Mouse (Mus musculus) C2C12 (cell line): ENCODE data around the gene Cyp1a1. TPM values are rescaled to one million over a fixed set of nuclear protein-coding genes. Genes with fewer than 3 reads are reported as not detected.

Experiments
- H3K27me3 ChIP-seq: one replicate; pipeline ENCODE4 v1.6.1; 2011; ENCODE audit not compliant: control insufficient read depth, insufficient read depth, insufficient read length
- H3K36me3 ChIP-seq: one replicate; pipeline ENCODE4 v1.6.1; 2011; ENCODE audit not compliant: control insufficient read depth, insufficient read depth
- H3K4me3 ChIP-seq: one replicate; pipeline ENCODE4 v1.5.1; 2011; ENCODE audit warnings: mild to moderate bottlenecking, control low read depth; ENCODE audit not compliant: poor library complexity, insufficient read depth, severe bottlenecking
- H3K79me2 ChIP-seq: one replicate; pipeline ENCODE4 v1.6.1; 2011; ENCODE audit not compliant: control insufficient read depth, insufficient read depth
- H3K79me3 ChIP-seq: one replicate; pipeline ENCODE4 v1.6.1; 2011; ENCODE audit warnings: low read depth, control low read depth
- H3ac ChIP-seq: one replicate; pipeline ENCODE3; 2011; ENCODE audit warnings: low read depth; ENCODE audit not compliant: control insufficient read depth, insufficient read length
- CEBPB ChIP-seq: IDR thresholded peaks from one replicate; pipeline ENCODE4 v1.6.1; 2011; ENCODE audit warnings: low read depth, mild to moderate bottlenecking, control low read depth, moderate library complexity
- CTCF ChIP-seq: IDR thresholded peaks from one replicate; pipeline ENCODE4 v1.5.1; 2011; ENCODE audit not compliant: control insufficient read depth, insufficient read depth, insufficient read length
- FOSL1 ChIP-seq: IDR thresholded peaks from one replicate; pipeline ENCODE4 v1.8.0; 2011; ENCODE audit warnings: mild to moderate bottlenecking, low read length; ENCODE audit not compliant: poor library complexity, insufficient read depth, severe bottlenecking
- MAX ChIP-seq: IDR thresholded peaks from one replicate; pipeline ENCODE4 v1.6.1; 2011; ENCODE audit warnings: mild to moderate bottlenecking, control low read depth
- MYOD1 ChIP-seq: IDR thresholded peaks from one replicate; pipeline ENCODE4 v1.6.1; 2011; ENCODE audit warnings: low read depth; ENCODE audit not compliant: control insufficient read depth, insufficient read length
- MYOG ChIP-seq: IDR thresholded peaks from one replicate; pipeline ENCODE4 v1.6.1; 2011; ENCODE audit not compliant: control insufficient read depth, insufficient read length; ENCODE audit errors: extremely low read depth
- USF1 ChIP-seq: IDR thresholded peaks from one replicate; pipeline ENCODE4 v1.6.1; 2011; ENCODE audit warnings: low read depth, mild to moderate bottlenecking, control low read depth, moderate library complexity
- polyA plus RNA-seq: library from polyadenylated mRNA; unstranded; fragments of >200 nt; fragmentation: generic; extraction: Trizol; gene quantifications from one replicate; pipeline ENCODE4 v1.2.1, GENCODE M21; 2012; ENCODE audit warnings: missing spikeins

Gene Cyp1a1
- polyA plus RNA-seq, 1 experiment = 0.14 TPM

GRCm38 (mm10) chr9:57686011-57686410, 1.7 kb upstream of the Cyp1a1 start:
- H3K4me3 ChIP-seq = no peak overlapping the region
- peaks cover 4% of the 10 kb centered on the region for H3K27me3 ChIP-seq
- no peaks in the 10 kb centered on the region for H3K79me3 ChIP-seq
- no peak overlapping the region for H3ac ChIP-seq
- TF ChIP-seq USF1 (no peak), MYOG (no peak), MYOD1 (no peak), MAX (no peak), CTCF (no peak), CEBPB (no peak), FOSL1 (no peak)
- H3K79me2 ChIP-seq = no peaks in the 10 kb centered on the region
- H3K36me3 ChIP-seq = no peaks in the 10 kb centered on the region

DNA sequence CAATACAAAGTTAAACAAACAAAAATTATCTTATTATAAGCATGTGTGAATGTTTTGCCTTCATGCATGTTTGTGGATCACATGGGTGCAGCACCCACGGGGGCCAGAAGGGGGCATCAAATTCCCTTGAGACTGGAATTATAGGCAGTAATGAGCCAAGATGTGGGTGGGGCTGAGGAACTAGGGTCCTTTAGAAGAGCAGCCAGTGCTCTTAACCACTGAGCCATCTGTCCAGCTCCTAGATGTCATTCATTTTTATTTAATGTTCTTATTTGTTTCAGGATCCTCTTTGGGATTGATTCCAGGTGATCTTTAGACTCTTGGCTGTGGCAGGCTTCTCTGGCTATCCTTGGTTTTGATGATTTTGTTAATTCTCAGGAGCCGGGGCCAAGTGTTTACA, 430 bp downstream of the Cyp1a1 start:
- H3K79me3 ChIP-seq = no peaks in the 10 kb centered on the region
- TF ChIP-seq MAX (no peak), FOSL1 (no peak), MYOG (no peak), MYOD1 (no peak), CTCF (no peak), CEBPB (no peak), USF1 (no peak)
- H3K4me3 ChIP-seq = no peak overlapping the region
- no peaks in the 10 kb centered on the region for H3K79me2 ChIP-seq
- H3K27me3 ChIP-seq = no peaks in the 10 kb centered on the region
- H3ac ChIP-seq = no peak overlapping the region
- no peaks in the 10 kb centered on the region for H3K36me3 ChIP-seq

DNA sequence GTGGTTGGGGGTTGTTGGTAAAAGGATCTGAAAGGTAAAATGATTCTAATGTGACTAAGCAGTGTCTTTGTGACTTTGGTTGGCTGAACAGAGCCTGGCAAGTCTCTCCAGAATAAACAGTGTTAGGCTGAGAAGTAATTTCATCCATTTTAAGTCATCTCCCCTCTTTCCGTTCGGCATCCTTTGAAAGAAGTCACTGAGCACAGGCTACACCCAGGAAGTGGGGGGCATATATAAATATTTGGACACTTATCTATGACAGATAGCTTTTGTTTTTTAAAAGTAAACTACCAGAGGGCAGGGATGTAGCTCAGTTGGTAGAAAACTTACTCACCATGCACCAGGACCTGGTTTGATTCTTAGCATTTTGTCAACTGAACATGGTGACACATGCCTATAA, 878 bp downstream of the Cyp1a1 start:
- TF ChIP-seq USF1 (no peak), MYOG (no peak), MAX (no peak), FOSL1 (no peak), CEBPB (no peak), CTCF (no peak), MYOD1 (no peak)
- no peaks in the 10 kb centered on the region for H3K79me2 ChIP-seq

GRCm38 (mm10) chr9:57694108-57694507, 6.4 kb downstream of the Cyp1a1 start:
- TF ChIP-seq CTCF = no peak
- TF ChIP-seq USF1 = no peak
- no peak for TF ChIP-seq MYOG
- TF ChIP-seq CEBPB = no peak
- Histone ChIP-seq H3K36me3 (no peaks in the 10 kb centered on the region), H3K79me2 (no peaks in the 10 kb centered on the region), H3K27me3 (peaks cover 19% of the 10 kb centered on the region), H3ac (no peak overlapping the region), H3K79me3 (no peaks in the 10 kb centered on the region), H3K4me3 (no peak overlapping the region)

More for the DNA sequence above, 878 bp downstream of the Cyp1a1 start:
- Histone ChIP-seq H3K36me3 (no peaks in the 10 kb centered on the region), H3K4me3 (no peak overlapping the region), H3K79me3 (no peaks in the 10 kb centered on the region), H3K27me3 (no peaks in the 10 kb centered on the region), H3ac (no peak overlapping the region)

- no peak overlapping the region for H3K4me3 ChIP-seq
- H3ac ChIP-seq = no peak overlapping the region
- H3K79me2 ChIP-seq = no peaks in the 10 kb centered on the region
- peaks cover 19% of the 10 kb centered on the region for H3K27me3 ChIP-seq
- H3K79me3 ChIP-seq = no peaks in the 10 kb centered on the region
- TF ChIP-seq CTCF = no peak
- no peak for TF ChIP-seq CEBPB
- no peak for TF ChIP-seq MAX
- no peak for TF ChIP-seq MYOD1
- TF ChIP-seq MYOG = no peak
- TF ChIP-seq USF1 = no peak
- no peak for TF ChIP-seq FOSL1
- no peaks in the 10 kb centered on the region for H3K36me3 ChIP-seq
Measured at GRCm38 (mm10) chr9:57696380-57697285, 8.9 kb downstream of the Cyp1a1 start.

GRCm38 (mm10) chr9:57697380-57697779, 9.7 kb downstream of the Cyp1a1 start:
- no peaks in the 10 kb centered on the region for H3K79me2 ChIP-seq
- H3ac ChIP-seq = no peak overlapping the region
- H3K4me3 ChIP-seq = no peak overlapping the region
- no peak for TF ChIP-seq FOSL1
- H3K79me3 ChIP-seq = no peaks in the 10 kb centered on the region
- H3K36me3 ChIP-seq = no peaks in the 10 kb centered on the region
- peaks cover 19% of the 10 kb centered on the region for H3K27me3 ChIP-seq
